Mouse (Mus musculus) liver, embryonic 13.5 days (tissue): Measurements from ENCODE around the gene Stx17. TPM values are rescaled to one million over a fixed set of nuclear protein-coding genes. Genes with fewer than 3 reads are reported as not detected.

ENCODE experiments used
- ATAC-seq: fragments of 200-750 bp; cut with Nextera tagmentation; 2 replicates; pipeline ENCODE4 v1.8.0; 2017; ENCODE audit warnings: low read depth, mild to moderate bottlenecking, moderate number of reproducible peaks, moderate library complexity
- DNase-seq: peaks from one replicate; pipeline ENCODE4 v3.0.0; 2022
- H3K27ac ChIP-seq: fragments of 300-500 bp; sonication (generic); 2 replicates; pipeline ENCODE4 v1.5.1; 2015; ENCODE audit warnings: moderate library complexity, mild to moderate bottlenecking, inconsistent platforms
- H3K27me3 ChIP-seq: fragments of 300-500 bp; sonication (generic); 2 replicates; pipeline ENCODE4 v1.6.1; 2015; ENCODE audit warnings: mild to moderate bottlenecking, inconsistent platforms
- H3K36me3 ChIP-seq: fragments of 300-500 bp; sonication (generic); 2 replicates; pipeline ENCODE4 v1.6.1; 2015; ENCODE audit warnings: mild to moderate bottlenecking, inconsistent platforms
- H3K4me1 ChIP-seq: fragments of 300-500 bp; sonication (generic); replicated peaks from 2 replicates; pipeline ENCODE4 v1.6.1; 2015; ENCODE audit warnings: inconsistent platforms
- H3K4me2 ChIP-seq: fragments of 300-500 bp; sonication (generic); 2 replicates; pipeline ENCODE4 v1.6.1; 2015; ENCODE audit warnings: inconsistent platforms, mild to moderate bottlenecking, moderate library complexity
- H3K4me3 ChIP-seq: fragments of 300-500 bp; sonication (generic); replicated peaks from 2 replicates; pipeline ENCODE4 v1.5.1; 2015; ENCODE audit warnings: mild to moderate bottlenecking, inconsistent platforms
- H3K9ac ChIP-seq: fragments of 300-500 bp; sonication (generic); 2 replicates; pipeline ENCODE4 v1.6.1; 2015; ENCODE audit warnings: mild to moderate bottlenecking, inconsistent platforms
- H3K9me3 ChIP-seq: fragments of 300-500 bp; sonication (generic); replicated peaks from 2 replicates; pipeline ENCODE4 v1.6.1; 2016; ENCODE audit warnings: inconsistent platforms
- WGBS: fragments of 180-500 bp; shearing (Covaris S2); methylation state at CpG from one replicate; pipeline ENCODE4 v1.1.7; 2015; ENCODE audit not compliant: insufficient replicate concordance; 5-methylcytosine and 5-hydroxymethylcytosine counted together
- polyA plus RNA-seq: library from polyadenylated mRNA; unstranded; fragments of >200 nt; fragmentation: Nextera tagmentation; extraction: Ambion mirVana; gene quantifications from 2 replicates; pipeline ENCODE4 v1.2.1, GENCODE M21; 2015

Gene Stx17
- polyA plus RNA-seq, 1 experiment from 2014 or later: 22.3 TPM

DNA sequence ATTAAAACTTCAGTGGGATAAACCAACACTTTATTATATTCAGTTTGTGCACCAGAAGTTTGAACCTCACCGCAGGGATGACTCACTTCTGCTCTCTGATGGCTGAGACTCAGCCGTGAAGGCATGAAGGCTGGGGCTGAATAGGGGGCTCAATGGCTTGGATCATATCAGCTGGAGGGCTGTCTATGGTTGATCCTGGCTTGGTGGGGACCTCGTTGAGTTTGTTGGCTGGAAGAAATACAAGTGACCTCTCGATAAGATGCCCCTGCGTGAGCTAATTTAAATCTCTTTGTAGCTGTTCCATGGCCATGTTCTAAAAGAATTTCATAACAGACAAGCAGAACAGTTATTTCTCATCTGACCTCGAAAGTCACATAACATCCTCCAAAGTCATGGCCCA, 17.6 kb upstream of the Stx17 start:
- 67% methylated on average over 6 of the region's 6 CpGs for WGBS
- H3K9ac ChIP-seq: no peak overlapping the region

DNA sequence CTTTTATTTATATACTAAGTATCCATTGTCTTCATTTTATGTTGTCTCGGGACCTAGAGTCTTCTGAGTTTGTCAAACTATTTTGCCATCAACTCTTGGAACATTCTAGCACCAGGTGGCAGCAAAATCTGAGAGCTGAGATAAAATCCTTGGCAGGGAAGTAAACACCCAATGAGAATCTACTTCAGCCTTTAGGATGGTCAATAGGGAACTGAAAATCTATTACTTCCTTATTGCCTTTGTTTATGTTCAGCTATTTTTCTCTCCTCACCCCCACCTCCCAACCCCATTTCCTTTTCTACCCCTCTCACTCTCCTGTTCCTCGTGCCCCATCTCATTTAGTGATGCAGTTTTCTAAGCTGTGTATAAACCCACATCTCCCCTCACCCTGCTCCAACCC, 16.1 kb upstream of the Stx17 start:
- no peaks in the 10 kb centered on the region for H3K4me1 ChIP-seq
- no peaks in the 10 kb centered on the region for H3K9me3 ChIP-seq
- no peak overlapping the region for H3K27ac ChIP-seq
- WGBS: 34% methylated on average over 2 of the region's 2 CpGs
- no peak overlapping the region for H3K4me3 ChIP-seq
- no peaks in the 10 kb centered on the region for H3K36me3 ChIP-seq
- no peak overlapping the region for H3K9ac ChIP-seq
- H3K4me2 ChIP-seq: no peak overlapping the region
- no peak for DNase-seq
- H3K27me3 ChIP-seq: no peaks in the 10 kb centered on the region
- ATAC-seq: no peak

More for the DNA sequence above, 17.6 kb upstream of the Stx17 start:
- no peak for ATAC-seq
- no peak for DNase-seq
- Histone ChIP-seq H3K4me2 (no peak overlapping the region), H3K27ac (no peak overlapping the region), H3K4me1 (no peaks in the 10 kb centered on the region), H3K4me3 (no peak overlapping the region), H3K36me3 (no peaks in the 10 kb centered on the region), H3K9me3 (no peaks in the 10 kb centered on the region), H3K27me3 (no peaks in the 10 kb centered on the region)

DNA sequence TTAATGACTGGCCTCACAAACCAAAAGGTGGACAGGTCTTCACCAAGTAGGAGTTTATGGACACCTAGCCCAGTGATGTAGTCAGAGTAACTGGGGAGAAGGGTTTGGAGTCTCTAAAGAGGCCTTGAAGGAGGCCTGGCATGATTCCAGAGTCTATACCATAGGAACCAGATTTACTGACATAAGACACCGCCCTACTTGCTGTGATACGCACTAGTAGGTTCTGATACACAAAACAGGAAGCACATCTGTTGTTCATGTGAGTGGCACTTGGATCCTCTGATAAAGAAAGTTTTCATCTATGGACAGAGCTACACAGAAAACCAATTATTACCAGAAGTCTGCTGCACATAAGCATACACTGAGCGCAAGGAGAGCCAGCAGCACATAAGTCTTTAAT, 14.4 kb upstream of the Stx17 start:
- Histone ChIP-seq H3K4me2 (no peak overlapping the region), H3K4me3 (no peak overlapping the region), H3K9ac (no peak overlapping the region), H3K9me3 (no peaks in the 10 kb centered on the region), H3K4me1 (no peaks in the 10 kb centered on the region), H3K36me3 (no peaks in the 10 kb centered on the region), H3K27me3 (no peaks in the 10 kb centered on the region), H3K27ac (no peak overlapping the region)
- 60% methylated on average over 3 of the region's 3 CpGs for WGBS
- ATAC-seq (no peak), DNase-seq (no peak)

DNA sequence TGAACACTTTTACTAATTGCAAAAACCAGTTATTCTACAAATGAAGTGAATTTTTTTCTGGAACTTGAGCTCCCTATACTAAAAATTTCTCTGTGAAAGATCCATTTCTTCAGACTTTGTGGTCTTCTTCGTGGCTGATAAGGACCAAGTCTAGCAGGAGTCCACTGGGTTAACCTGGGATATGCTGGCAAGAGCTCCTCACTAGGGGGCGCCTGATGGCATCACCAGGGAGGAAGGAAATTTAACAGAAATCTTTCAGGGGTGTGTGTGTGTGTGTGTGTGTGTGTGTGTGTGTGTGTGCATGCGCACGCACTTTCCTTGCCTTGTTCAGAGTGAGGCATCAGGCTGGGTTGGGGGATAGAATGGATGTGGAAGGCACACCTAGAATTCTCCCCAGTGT, 8.5 kb upstream of the Stx17 start:
- no peaks in the 10 kb centered on the region for H3K4me1 ChIP-seq
- no peak overlapping the region for H3K4me3 ChIP-seq
- H3K9me3 ChIP-seq: no peaks in the 10 kb centered on the region
- peaks cover 18% of the 10 kb centered on the region for H3K27me3 ChIP-seq
- H3K36me3 ChIP-seq: no peaks in the 10 kb centered on the region
- DNase-seq (peak; percentile 7), ATAC-seq (no peak)
- H3K9ac ChIP-seq: no peak overlapping the region
- H3K27ac ChIP-seq: no peak overlapping the region
- H3K4me2 ChIP-seq: no peak overlapping the region
- WGBS: 38% methylated on average over 4 of the region's 4 CpGs

DNA sequence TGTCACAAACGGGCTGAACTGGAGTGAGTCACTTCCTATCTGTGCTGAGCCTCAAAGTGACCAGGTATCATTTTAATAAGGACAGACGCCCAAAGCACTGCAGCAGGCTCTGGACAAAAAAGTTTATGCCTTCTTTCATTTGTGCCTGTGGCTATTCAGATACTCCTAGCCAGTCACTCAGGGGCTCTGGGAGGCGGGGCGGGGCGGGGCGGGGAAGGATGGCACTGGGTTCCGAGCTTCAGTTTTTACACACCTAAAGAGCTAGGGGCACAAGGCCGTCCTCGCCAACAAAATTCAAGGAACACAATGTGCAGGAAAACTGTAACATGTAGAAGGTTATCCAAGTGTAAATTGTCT, 321 bp upstream of the Stx17 start:
- H3K27ac ChIP-seq: peak overlapping the region; percentile 85; the same call in 1 of the 2 replicates
- H3K36me3 ChIP-seq: 0 out of 2 replicates have a peak, but pooled peaks cover 3% of the 10 kb centered on the region
- H3K4me3 ChIP-seq: peak overlapping the region; percentile 92
- 1% methylated on average over 9 of the region's 9 CpGs for WGBS
- no peaks in the 10 kb centered on the region for H3K9me3 ChIP-seq
- ATAC-seq: peak; percentile 89
- no peak for DNase-seq
- H3K27me3 ChIP-seq: peaks cover 12% of the 10 kb centered on the region
- peak overlapping the region; percentile 79 for H3K4me2 ChIP-seq
- H3K9ac ChIP-seq: peak overlapping the region; percentile 95
- peaks cover 26% of the 10 kb centered on the region for H3K4me1 ChIP-seq

DNA sequence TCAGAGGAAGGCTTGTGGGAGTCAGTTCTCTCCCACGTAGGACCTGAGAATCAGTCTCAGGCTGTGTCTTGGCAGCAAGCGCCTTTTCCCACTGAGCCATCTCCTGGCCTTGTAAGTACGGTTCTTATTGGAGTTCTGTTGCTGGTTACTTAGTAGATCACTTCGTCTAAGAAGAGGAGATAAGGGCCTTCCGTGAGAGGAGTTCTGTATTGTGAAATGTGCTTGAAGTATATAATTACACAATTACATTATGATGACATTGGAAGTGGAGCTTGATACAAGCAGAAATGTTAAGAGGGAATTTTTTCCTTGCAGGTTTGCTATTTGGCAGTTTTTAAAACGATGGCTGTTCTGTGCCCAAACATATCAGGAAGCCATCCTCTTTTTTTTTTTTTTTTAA, 5.6 kb downstream of the Stx17 start:
- Histone ChIP-seq H3K4me1 (peaks cover 19% of the 10 kb centered on the region), H3K4me3 (no peak overlapping the region), H3K9ac (no peak overlapping the region), H3K27ac (no peak overlapping the region), H3K36me3 (peaks cover 31% of the 10 kb centered on the region), H3K4me2 (no peak overlapping the region), H3K27me3 (no peaks in the 10 kb centered on the region), H3K9me3 (no peaks in the 10 kb centered on the region)
- no peak for ATAC-seq
- DNase-seq: no peak
- WGBS: 68% methylated on average over 6 of the region's 6 CpGs

DNA sequence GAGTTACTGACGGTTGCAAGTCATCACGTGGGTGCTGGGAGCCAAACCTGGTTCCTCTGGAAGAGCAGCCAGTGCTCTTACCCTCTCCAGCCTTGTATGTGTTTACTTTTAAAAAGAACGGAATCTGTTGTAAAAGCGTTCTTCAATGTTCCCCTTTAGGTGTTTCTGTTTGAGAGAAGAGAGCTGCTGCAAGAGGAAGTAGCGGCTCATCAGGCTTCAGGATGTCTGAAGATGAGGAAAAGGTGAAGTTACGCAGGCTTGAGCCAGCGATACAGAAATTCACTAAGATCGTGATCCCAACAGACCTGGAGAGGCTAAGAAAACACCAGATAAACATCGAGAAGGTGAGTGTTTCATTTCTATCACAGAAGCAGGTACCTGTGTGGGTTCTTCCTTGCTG, 6.9 kb downstream of the Stx17 start:
- Histone ChIP-seq H3K9ac (no peak overlapping the region), H3K4me3 (no peak overlapping the region), H3K4me1 (peaks cover 6% of the 10 kb centered on the region), H3K36me3 (peaks cover 34% of the 10 kb centered on the region), H3K27me3 (no peaks in the 10 kb centered on the region), H3K27ac (no peak overlapping the region), H3K9me3 (no peaks in the 10 kb centered on the region), H3K4me2 (no peak overlapping the region)
- no peak for ATAC-seq
- DNase-seq: no peak
- WGBS: 83% methylated on average over 9 of the region's 9 CpGs

DNA sequence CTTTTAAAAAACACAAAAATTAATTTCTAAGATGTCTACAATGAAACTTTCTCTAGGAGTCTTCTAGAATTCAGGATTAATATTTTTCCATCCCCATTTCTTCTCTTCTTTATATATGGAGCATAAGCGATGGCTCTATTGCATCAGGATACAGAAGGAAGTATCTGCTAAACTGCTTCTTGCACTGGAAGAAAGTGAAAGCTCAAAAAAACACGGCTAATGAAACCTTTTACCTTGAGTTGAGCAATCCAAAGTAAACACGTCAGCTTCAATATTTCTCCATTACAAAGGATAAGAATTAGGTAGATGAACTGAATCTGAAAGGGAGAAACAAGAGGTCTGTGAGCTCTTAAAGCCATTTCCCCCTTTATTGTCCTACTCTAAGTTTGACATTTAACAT, 8.0 kb downstream of the Stx17 start:
- Histone ChIP-seq H3K27ac (no peak overlapping the region), H3K27me3 (no peaks in the 10 kb centered on the region), H3K4me1 (no peaks in the 10 kb centered on the region), H3K4me3 (no peak overlapping the region), H3K4me2 (no peak overlapping the region), H3K9ac (no peak overlapping the region), H3K36me3 (peaks cover 34% of the 10 kb centered on the region), H3K9me3 (no peaks in the 10 kb centered on the region)
- ATAC-seq: no peak
- WGBS: 80% methylated on average over 3 of the region's 3 CpGs
- no peak for DNase-seq

DNA sequence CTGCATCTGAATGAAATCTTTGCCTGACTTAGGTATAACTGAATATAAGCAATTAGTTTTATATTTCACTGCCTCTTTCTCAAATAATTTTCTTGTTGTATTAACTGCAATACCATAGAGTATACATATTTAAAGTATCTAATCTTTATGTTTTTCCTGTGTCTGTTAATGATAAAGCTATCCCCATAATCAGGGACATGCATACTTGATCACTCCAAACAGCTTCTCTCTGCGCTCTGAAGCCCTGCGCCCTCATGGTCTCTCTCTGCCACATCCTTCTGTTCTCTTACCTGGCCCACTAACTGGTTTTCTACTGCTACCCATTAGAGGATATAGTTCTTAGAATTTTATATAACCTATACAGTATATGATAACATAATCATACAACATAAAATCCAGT, 24.8 kb downstream of the Stx17 start:
- WGBS: 51% methylated on average over 2 of the region's 2 CpGs
- H3K4me2 ChIP-seq: no peak overlapping the region
- DNase-seq: no peak
- no peak overlapping the region for H3K4me3 ChIP-seq
- no peak overlapping the region for H3K9ac ChIP-seq
- peaks cover 12% of the 10 kb centered on the region; the same call in 1 of the 2 replicates for H3K36me3 ChIP-seq
- no peaks in the 10 kb centered on the region for H3K27me3 ChIP-seq
- ATAC-seq: peak; percentile 64; the same call in 1 of the 2 replicates
- H3K4me1 ChIP-seq: peaks cover 22% of the 10 kb centered on the region
- H3K9me3 ChIP-seq: no peaks in the 10 kb centered on the region
- no peak overlapping the region for H3K27ac ChIP-seq

DNA sequence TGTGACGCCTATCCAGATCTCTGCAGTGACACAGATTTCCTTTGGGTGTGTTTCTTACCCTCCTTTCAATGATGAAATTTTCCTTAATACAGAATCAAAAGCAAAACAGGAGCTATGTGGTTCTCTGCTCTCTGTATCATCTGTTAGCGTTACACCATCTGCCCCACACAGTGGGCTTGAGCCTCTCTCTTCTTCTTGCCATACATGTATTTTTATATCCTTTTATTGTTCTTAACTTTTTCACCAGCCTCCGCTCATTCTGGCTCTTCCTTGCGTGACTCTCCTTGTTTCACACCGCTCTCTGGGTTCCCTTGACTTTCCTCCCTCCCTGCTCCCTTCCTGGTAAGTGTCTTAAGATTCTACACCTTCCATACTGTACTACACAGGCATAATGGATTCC, 28.5 kb downstream of the Stx17 start:
- Histone ChIP-seq H3K4me1 (peaks cover 32% of the 10 kb centered on the region), H3K36me3 (0 out of 2 replicates have a peak, but pooled peaks cover 8% of the 10 kb centered on the region), H3K9ac (no peak overlapping the region), H3K27me3 (no peaks in the 10 kb centered on the region), H3K4me2 (no peak overlapping the region), H3K27ac (no peak overlapping the region), H3K4me3 (no peak overlapping the region), H3K9me3 (no peaks in the 10 kb centered on the region)
- DNase-seq (no peak), ATAC-seq (no peak)
- WGBS: 78% methylated on average over 5 of the region's 5 CpGs

DNA sequence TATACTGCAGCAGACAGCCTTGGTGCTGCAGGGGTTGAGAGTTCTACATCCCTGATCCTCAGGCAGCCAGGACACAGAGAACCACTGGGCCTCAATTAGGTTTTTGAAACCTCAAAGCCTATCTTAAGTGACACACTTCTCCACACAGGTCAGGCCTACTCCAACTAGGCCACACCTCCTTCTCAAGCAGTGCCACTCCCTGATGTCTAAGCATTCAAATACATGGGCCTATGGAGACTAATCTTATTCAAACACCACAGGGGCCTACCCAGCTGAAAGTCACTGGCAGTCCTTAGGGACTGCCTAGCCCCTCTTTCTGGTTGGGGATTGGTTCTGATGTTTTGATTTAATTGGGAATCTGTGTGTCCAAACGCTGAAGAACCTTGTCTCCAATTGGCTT, 31.1 kb downstream of the Stx17 start:
- DNase-seq (peak; percentile 33), ATAC-seq (peak; percentile 95)
- Histone ChIP-seq H3K4me3 (no peak overlapping the region), H3K4me1 (peaks cover 30% of the 10 kb centered on the region), H3K9me3 (no peaks in the 10 kb centered on the region), H3K27ac (no peak overlapping the region), H3K9ac (no peak overlapping the region), H3K4me2 (no peak overlapping the region), H3K36me3 (peaks cover 14% of the 10 kb centered on the region), H3K27me3 (no peaks in the 10 kb centered on the region)
- 62% methylated on average over 1 of the region's 1 CpGs for WGBS

DNA sequence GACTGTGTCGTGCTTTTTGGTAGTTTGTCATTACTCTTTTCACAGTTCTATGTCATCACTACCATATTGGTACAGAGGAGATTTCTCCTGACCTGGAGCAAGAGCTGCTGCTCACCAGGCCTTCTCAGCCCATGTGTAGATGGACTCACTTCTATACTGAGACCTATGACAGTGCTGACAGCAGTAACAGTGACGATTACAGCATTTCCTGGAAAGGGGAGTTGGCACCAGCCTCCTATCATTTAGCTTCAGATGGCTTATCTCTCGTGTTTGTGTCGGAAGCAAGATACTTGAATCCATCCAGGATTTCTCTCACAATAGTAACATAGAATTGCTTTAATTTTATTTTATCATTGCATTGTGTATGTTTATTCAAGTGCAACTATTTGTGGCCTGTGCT, 35.7 kb downstream of the Stx17 start:
- WGBS: 31% methylated on average over 4 of the region's 4 CpGs
- Histone ChIP-seq H3K9me3 (no peaks in the 10 kb centered on the region), H3K4me3 (no peak overlapping the region)

More for the DNA sequence above, 35.7 kb downstream of the Stx17 start:
- DNase-seq: peak; percentile 31
- Histone ChIP-seq H3K36me3 (peaks cover 25% of the 10 kb centered on the region), H3K9ac (no peak overlapping the region; the same call in 1 of the 2 replicates), H3K27ac (0 out of 2 replicates have a peak overlapping the region, but pooled peaks have one; percentile 4), H3K4me1 (peaks cover 32% of the 10 kb centered on the region), H3K27me3 (no peaks in the 10 kb centered on the region), H3K4me2 (no peak overlapping the region)
- peak; percentile 70 for ATAC-seq
